Mouse (Mus musculus) layer of hippocampus, adult 9-10 months (tissue): Measurements from ENCODE around the gene Aatk.

ENCODE experiments used
- DNase-seq: peaks from one replicate; pipeline ENCODE4 v3.0.0; 2022; ENCODE audit warnings: low spot score

Gene Aatk

GRCm38 (mm10) chr11:120046553-120047191 lies at the start of gene Aatk:
Gene Aatk (minus strand): TSS chr11:120047167.
- no peak for DNase-seq

GRCm38 (mm10) chr11:120092817-120093591 lies 46.0 kb upstream of the Aatk start:
- no peak for DNase-seq

GRCm38 (mm10) chr11:120090661-120091060 lies 43.7 kb upstream of the Aatk start:
- no peak for DNase-seq

GRCm38 (mm10) chr11:120086702-120087152 lies 39.8 kb upstream of the Aatk start, which contains the start of gene Cep131:
Gene Cep131 (minus strand): TSS chr11:120086827.
- DNase-seq: peak; percentile 94

- no peak for DNase-seq
Observed at GRCm38 (mm10) chr11:120085891-120086627, 39.1 kb upstream of the Aatk start.

- DNase-seq: no peak
Observed at GRCm38 (mm10) chr11:120080282-120080681, 33.3 kb upstream of the Aatk start.

- DNase-seq: no peak
Observed at GRCm38 (mm10) chr11:120076191-120076590, 29.2 kb upstream of the Aatk start.

- no peak for DNase-seq
Observed at GRCm38 (mm10) chr11:120072986-120073647, 26.1 kb upstream of the Aatk start.

- DNase-seq: no peak
Observed at GRCm38 (mm10) chr11:120071731-120072320, 24.9 kb upstream of the Aatk start.

GRCm38 (mm10) chr11:120071065-120071464 lies 24.1 kb upstream of the Aatk start:
- DNase-seq: no peak

- no peak for DNase-seq
Observed at GRCm38 (mm10) chr11:120070286-120070930, 23.4 kb upstream of the Aatk start.

- no peak for DNase-seq
Observed at GRCm38 (mm10) chr11:120069261-120069660, 22.3 kb upstream of the Aatk start.

GRCm38 (mm10) chr11:120067834-120068233 lies 20.9 kb upstream of the Aatk start:
- DNase-seq: no peak

GRCm38 (mm10) chr11:120065291-120065690 lies 18.3 kb upstream of the Aatk start:
- no peak for DNase-seq

GRCm38 (mm10) chr11:120064668-120065040 lies 17.7 kb upstream of the Aatk start:
- no peak for DNase-seq

- no peak for DNase-seq
Observed at GRCm38 (mm10) chr11:120064006-120064667, 17.2 kb upstream of the Aatk start.

- DNase-seq: no peak
Observed at GRCm38 (mm10) chr11:120063326-120063725, 16.4 kb upstream of the Aatk start.

- no peak for DNase-seq
Observed at GRCm38 (mm10) chr11:120060634-120061033, 13.7 kb upstream of the Aatk start.

- no peak for DNase-seq
Observed at GRCm38 (mm10) chr11:120055953-120056732, 9.2 kb upstream of the Aatk start.

GRCm38 (mm10) chr11:120053846-120054245 lies 6.9 kb upstream of the Aatk start:
- no peak for DNase-seq
